Mouse (Mus musculus) inflammation-experienced regulatory T-cells, adult 6 months (primary cell): ENCODE measurements around the gene Nlrp3. TPM values are rescaled to one million over a fixed set of nuclear protein-coding genes. Genes with fewer than 3 reads are reported as not detected.
"Not testable (repeated sequence)": the region's sequence is repeated elsewhere in the genome, so short reads cannot be mapped to it uniquely, and the experiment has no call there.

Source experiments
- ATAC-seq: one replicate; pipeline ENCODE4 v1.8.0; 2017
- polyA plus RNA-seq, 3 experiments: library from polyadenylated mRNA; unstranded; fragments of 100-300 nt; shearing (Covaris generic); gene quantifications; one replicate each; pipeline ENCODE4 v1.2.1; 2017

The Nlrp3 gene
- polyA plus RNA-seq, 3 experiments from 2014 or later = not detected

- ATAC-seq = no peak
Measured at GRCm38 (mm10) chr11:59537218-59538130, 3.9 kb upstream of the Nlrp3 start.

DNA sequence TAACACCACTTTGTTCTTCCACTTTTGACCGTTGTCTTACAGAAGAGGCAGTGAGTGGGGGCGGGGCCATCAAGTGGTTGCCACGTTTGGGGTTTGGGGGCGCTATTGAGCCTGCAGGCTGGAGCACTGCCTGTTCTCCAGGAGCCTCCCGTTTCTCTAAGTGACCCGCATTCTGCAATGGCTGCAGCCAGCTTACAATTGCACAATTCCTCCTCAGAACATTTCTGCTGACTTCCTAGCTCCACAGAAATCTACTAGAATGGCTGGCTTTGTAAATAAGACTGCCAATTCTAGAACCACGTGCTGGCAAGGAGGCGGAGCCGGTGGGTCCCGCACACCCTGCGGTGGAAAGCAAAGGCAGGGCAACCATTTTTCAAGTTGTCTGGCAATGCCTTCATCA lies 3.0 kb upstream of the Nlrp3 start:
- ATAC-seq = no peak

- no peak for ATAC-seq
Measured at GRCm38 (mm10) chr11:59540123-59540522, 1.2 kb upstream of the Nlrp3 start.

DNA sequence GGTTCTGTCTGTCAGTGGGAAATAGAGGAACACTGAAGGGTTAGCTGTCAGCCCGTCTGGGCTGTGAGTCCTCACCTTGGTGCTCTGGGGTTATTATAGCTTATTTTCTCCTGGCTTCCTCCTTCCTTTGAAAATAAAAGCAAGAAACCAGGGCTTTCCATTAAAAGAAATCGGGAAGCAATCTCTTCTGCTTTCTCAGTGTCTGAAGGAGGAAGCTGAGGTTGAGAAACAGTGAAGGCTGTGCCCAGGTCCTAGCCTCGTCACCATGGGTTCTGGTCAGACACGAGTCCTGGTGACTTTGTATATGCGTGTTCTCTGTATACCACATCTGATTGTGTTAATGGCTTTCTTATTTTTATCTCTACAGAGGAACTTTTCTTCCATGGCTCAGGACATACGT lies 1.1 kb downstream of the Nlrp3 start:
- no peak for ATAC-seq

DNA sequence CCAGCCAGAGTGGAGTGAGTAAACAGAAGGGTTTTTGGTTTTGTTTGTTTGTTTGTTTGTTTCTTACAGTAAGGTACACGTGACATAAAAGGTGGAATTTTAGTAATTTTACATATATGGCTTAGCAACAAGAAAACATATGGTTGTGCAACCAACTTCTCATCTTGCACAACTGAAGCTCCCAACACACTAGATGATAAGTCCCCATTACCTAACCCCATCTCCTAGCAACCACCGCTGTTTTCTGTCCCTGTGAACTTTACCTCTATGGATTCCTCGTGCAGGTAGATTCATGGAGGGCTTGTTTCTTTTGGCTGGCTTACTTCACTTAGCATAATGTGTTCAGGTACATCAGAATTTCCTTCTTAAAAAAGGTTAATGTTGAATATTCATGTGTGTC lies 2.0 kb downstream of the Nlrp3 start:
- ATAC-seq = no peak

DNA sequence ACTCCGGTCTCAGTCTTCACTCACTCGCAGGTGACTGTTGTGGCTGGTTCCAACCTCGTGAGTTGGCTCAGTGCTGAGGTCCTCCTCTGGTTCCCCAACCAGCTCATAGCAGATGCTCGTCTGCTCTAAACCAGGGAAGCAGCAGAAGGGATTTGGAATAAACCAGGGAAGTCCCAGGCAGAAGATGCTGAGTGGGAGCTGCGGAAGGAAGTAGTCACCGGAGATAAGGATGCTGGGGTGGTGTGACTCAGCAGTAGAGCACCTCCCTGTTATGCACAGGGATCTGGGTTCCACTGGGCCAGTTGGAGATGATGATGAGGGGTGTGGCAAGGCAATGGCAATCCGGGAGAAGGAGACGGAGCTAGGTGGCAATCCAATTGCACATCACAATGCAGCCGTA lies 2.6 kb downstream of the Nlrp3 start:
- ATAC-seq = no peak

DNA sequence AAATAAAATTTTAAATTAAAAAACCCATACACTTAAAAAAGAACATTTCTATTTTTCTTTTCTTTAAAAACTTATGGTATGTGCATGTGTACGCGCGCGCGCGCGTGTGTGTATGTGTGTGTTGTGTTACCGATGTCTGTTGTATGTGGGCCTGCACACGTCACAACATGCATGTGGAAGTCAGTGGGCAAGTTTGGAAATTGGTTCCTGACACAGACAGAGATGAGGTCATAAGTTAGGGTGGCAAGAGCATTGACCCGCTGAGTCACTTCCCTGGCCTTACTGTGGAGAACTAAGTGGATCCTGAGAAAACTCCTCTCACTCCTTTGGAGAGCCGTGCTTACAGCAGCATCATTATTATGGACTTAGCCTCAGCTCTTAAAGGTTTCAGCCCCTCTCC lies 12.8 kb downstream of the Nlrp3 start:
- ATAC-seq = no peak

DNA sequence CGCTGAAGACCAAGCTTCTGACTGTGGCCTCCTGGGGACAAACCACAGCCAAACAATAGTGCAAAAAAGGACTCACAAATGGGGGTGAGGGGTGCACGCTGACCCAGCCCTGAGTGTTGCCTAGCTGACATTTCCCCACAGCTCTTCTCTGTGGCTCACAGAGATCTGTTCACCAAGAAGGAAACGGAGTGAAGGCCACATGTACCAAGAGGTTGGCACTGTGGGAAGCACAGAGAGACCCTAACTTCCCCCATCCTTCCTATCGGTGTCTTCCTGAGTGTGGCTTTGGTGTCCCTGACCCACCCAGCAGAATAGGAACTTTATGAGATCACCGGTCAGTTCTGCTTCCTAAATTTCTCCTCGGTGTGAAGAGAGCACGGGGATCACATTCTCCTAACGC lies 13.2 kb downstream of the Nlrp3 start:
- ATAC-seq = no peak

- ATAC-seq = no peak
Measured at GRCm38 (mm10) chr11:59560906-59561305, 19.5 kb downstream of the Nlrp3 start.

DNA sequence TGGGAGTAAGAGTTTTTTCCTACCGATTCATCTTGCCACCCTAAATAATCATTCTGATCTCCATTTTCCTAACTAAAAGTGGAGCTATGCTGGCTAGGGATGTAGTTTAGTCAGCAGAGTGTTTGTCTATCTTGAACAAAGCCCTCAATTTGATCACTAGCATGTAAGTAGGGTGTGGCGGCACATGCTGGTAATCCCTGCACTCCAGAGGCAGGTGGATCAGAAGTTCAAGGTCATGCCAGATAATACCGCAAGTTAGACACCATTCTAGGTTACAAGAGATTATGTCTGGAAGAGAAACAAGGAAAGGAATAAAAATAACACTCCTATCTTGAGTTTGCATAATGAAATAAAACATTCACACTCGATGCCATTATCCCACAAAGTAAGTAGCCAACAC lies 21.0 kb downstream of the Nlrp3 start:
- no peak for ATAC-seq

- ATAC-seq = no peak
Measured at GRCm38 (mm10) chr11:59562837-59563236, 21.5 kb downstream of the Nlrp3 start.

DNA sequence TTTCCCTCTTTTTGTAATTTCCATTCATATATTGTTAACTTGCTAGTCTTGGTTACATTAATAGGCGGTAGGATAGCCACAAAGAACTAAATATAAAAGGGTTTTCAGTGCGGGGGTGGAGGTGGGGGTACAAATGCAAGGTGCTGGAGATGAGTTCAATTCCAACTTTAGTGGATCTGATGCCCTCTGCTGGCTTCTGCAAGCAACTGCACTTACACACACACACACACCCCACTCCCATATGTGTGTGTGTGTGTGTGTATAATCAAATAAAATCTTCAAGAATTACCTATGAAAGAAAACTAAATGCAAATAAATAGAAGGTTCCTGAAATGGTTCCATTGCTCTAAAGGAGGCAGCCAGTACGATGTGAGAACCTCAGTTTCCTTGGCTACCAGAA lies 27.9 kb downstream of the Nlrp3 start:
- no peak for ATAC-seq

- ATAC-seq = no peak
Measured at GRCm38 (mm10) chr11:59575726-59576125, 34.4 kb downstream of the Nlrp3 start.

- not testable (repeated sequence) for ATAC-seq
Measured at GRCm38 (mm10) chr11:59576135-59576534, 34.8 kb downstream of the Nlrp3 start, which contains the start of gene Olfr222. TSS of gene Olfr222 (minus strand) at chr11:59576235.

DNA sequence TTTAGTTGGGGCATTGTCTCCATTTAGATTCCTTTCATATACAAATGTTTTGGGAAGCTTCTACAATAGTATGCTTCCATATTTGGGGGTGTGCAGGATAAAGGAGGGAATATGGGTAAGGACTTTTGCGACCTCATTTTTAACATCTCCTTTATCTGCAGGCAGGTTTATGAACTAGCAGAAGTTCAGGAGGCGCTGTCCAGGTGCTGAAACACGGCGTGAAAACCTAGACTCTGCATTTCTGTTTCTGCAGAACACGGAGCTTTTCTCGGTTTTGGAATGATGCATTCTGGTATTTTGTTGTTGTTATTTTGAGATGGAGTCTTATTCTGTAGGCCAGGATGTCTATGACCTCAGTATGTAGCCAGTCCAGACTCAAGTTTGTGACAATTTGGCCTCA lies 43.2 kb downstream of the Nlrp3 start:
- ATAC-seq = no peak

DNA sequence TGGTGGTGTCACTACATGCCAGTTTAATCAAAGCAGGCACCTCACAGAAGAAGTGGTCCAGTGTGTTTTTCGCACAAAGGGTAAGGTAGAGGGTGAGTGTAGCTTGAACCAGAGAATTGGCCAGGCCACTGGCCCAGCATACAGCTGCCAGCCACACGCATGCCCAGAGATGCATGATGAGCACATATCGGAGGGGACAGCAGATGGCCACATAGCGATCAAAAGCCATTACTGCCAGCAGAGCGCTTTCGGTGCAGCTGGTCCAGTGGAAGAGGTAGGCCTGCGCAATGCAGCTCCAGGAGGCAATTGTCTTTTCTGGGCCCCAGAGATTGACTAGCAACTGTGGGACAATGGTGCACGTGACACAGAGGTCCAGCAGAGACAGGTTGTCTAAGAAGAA lies 48.1 kb downstream of the Nlrp3 start:
- no peak for ATAC-seq

DNA sequence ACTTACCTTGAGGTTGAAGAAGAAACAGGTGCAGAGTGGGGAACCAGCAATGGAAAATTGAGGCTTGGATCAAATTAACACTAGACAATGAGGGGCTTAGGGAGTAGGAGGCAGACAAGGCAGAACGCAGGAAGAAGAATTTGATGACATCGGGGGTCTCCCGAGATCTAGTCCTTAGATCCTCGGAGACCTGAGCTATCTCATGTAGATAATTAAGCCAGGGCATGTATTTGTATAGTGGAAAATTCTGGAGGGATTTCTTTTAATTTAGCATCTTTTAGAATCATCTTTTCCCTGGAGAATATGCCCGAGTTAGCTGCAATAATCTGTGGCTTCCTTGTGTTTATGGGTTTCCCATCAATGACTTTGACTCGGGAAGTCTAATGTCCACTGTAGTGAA lies 51.8 kb downstream of the Nlrp3 start, which contains the start of gene Olfr223:
Olfr223 (minus strand) TSS at position 101 of the 400 bp plus-strand sequence.
- no peak for ATAC-seq

GRCm38 (mm10) chr11:59596091-59596490 lies 54.7 kb downstream of the Nlrp3 start:
- no peak for ATAC-seq

DNA sequence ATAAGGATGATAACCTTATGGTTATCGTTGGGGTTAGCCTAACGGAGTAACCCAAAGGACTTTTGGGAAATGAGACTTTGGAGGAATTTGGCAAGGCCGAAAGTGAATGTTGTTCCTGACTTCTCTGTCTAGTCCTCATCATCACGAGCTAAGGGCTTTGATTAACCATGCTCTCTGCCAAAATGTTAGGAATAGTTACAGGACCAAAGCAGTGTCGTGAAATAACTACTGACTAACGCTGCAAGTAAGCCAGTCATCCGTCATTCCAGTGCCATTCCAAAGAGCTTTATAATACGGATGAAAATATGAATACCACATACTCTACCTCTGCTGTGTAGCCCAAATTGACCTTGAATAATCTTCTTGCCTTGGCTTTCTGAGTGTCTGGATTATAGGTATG lies 55.6 kb downstream of the Nlrp3 start:
- ATAC-seq = no peak

DNA sequence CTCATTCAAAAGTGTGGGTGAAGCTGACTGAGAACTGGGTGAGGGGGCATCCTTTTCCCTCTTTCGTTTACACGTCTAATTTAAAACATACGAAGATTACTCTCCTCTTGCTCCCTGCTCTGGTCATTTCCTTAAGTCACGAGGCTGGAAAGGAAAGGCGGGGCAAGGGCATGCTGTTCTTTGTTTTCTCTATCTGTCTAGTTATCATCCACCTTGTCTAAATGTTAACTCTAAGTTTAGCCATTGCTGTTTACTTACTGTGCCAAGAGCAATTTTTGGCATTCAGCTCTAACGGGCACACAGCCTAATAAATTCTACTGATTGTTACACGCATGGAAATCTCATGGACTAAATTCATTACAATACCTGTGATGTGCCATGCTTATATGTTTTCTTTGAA lies 57.8 kb downstream of the Nlrp3 start:
- no peak for ATAC-seq

DNA sequence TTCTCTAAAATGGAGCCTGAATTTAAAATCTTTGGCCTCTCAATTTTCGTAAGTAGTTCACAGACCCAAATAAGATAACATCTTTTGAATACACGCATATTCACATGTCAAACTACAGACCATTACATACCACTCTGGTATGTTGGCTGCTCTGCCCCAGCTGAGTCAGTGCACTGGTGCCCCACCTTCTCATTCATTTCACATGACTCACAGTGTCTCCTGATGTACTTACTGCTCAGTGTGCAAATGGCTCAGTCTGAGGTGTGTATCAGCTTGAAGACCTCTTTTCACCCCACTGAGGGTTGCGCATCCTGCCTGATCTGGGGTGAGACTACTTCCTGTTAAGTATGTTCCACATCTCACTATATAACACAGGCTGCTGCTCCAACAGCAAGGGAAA lies 59.5 kb downstream of the Nlrp3 start:
- ATAC-seq = no peak

- ATAC-seq = no peak
Measured at GRCm38 (mm10) chr11:59602287-59602686, 60.9 kb downstream of the Nlrp3 start.

DNA sequence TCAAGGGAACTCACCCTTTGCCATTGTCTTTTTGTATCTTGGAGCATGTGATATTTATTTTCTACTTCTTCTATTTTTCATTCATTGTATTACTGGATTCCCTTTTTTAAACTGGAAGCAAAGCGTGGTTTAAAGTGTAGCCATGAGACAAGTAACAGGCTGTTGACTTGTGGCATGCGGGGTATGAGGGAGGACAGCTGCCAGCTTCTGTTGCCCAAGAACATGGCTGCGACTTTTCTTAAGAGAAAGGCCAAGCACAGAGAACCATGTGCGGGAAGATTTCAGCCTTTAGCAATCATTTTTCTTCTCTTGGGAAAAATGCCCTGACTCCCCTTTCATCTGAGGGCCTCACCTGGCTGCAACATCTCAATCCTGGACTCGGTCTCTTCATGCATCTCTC lies 70.3 kb downstream of the Nlrp3 start:
- ATAC-seq = no peak

DNA sequence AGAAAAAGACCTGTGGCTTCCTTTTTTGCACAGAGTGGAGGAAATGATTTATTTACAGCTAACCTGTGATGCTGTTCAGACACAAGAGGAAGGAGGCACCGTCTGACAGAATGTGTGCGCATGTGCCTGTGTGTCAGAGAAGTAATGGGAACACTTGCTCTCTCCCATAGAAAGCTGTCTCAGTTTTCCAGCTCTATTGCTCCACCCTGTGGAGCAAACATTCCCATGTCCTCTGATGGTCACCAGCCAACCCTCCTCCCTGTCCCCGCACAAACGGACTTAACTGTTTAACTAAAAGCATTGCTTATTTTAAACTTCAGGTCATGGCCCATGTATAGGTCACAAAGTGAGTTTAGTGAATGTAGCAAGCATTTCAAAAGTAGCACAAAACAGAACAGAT lies 72.8 kb downstream of the Nlrp3 start:
- ATAC-seq = no peak
